9 mouse cellular contexts compared by ENCODE assay signal in the genomic region with DNA sequence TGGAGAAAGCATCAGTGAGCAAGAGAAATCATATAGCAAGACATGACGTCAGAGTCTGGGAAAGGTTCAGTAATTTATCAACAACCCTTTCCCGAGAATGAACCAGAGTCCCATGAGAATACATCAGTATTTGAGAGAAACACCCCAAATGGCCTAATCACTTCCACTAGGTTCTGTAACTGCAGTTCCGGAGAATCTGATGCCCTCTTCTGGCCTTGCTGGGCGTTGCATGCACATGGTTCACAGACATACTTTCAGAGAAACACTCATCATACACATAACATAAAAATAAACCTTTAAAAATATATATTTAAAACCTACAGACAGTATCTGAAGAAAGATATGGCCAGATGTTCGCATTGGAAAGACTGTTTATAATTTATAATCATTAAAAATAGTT. TPM values are rescaled to one million over a fixed set of nuclear protein-coding genes. Genes with fewer than 3 reads are reported as not detected.
DNase-seq lines count a peak whose midpoint lies in the region; ATAC-seq and TF ChIP-seq lines count a peak whose summit lies in the region.
"Had no signal": no experiment of that assay in that cellular context is flagged by ENCODE, and none has a peak within 500 bp of the region (broad histone marks: within the 10 kb centered on the region; RNA-seq: fewer than 3 reads in every experiment).

No protein-coding gene starts in this region.

- TF ChIP-seq CTCF in heart, postnatal 0 days (IDR thresholded peaks at IDR 0.05; ENCODE audit: low read depth) = peak; percentile 29; the same call in 1 of the 2 replicates
- peak; percentile 12; the same call in 1 of the 2 replicates for TF ChIP-seq CTCF in spleen, adult 2 months (IDR thresholded peaks at IDR 0.05; ENCODE audit: extremely low read depth, insufficient read depth, insufficient read length, insufficient replicate concordance)
- TF ChIP-seq CTCF in brain, embryonic 14.5 days (IDR thresholded peaks at IDR 0.05; ENCODE audit: borderline replicate concordance, extremely low read depth, insufficient read depth, insufficient read length) = peak; percentile 49; the same call in 1 of the 2 replicates
- peak; percentile 62 for TF ChIP-seq CTCF in stomach, postnatal 0 days (IDR thresholded peaks at IDR 0.05; ENCODE audit: low read depth)

- 0 out of 2 replicates have a peak, but pooled peaks cover 5% of the 10 kb centered on the region for H3K4me1 ChIP-seq in heart, postnatal 0 days (ENCODE audit: control insufficient read depth, insufficient read depth)
- H3K4me1 ChIP-seq in spleen, adult 2 months (ENCODE audit: control insufficient read depth, insufficient read depth, insufficient read length) = no peaks in the 10 kb centered on the region
- no peaks in the 10 kb centered on the region for H3K4me1 ChIP-seq in stomach, postnatal 0 days (replicated peaks; ENCODE audit: control insufficient read depth, insufficient read depth)
- H3K4me1 ChIP-seq in forebrain, embryonic 14.5 days (ENCODE audit: control insufficient read depth, insufficient read depth, low read length) = no peaks in the 10 kb centered on the region

- no peak for ATAC-seq in heart, postnatal 0 days (ENCODE audit: insufficient read depth, low read depth)
- no peak for ATAC-seq in stomach, postnatal 0 days (ENCODE audit: low FRiP score, low TSS enrichment)
- ATAC-seq in forebrain, embryonic 14.5 days = no peak

- WGBS in heart, postnatal 0 days = 61% methylated on average over 5 of the region's 5 CpGs
- WGBS in spleen, adult 2 months = 50% methylated on average over 5 of the region's 5 CpGs
- WGBS in stomach, postnatal 0 days = 51% methylated on average over 5 of the region's 5 CpGs
- WGBS in forebrain, embryonic 14.5 days = 61% methylated on average over 5 of the region's 5 CpGs

- peaks cover 22% of the 10 kb centered on the region for H3K27me3 ChIP-seq in heart, postnatal 0 days (ENCODE audit: control insufficient read depth, insufficient read depth, low read length)
- peaks cover 5% of the 10 kb centered on the region for H3K27me3 ChIP-seq in spleen, adult 2 months (ENCODE audit: control insufficient read depth, insufficient read depth, low read length)
- peaks cover 6% of the 10 kb centered on the region; the same call in 1 of the 2 replicates for H3K27me3 ChIP-seq in stomach, postnatal 0 days (ENCODE audit: control insufficient read depth, insufficient read depth, low read length)
- H3K27me3 ChIP-seq in forebrain, embryonic 14.5 days (replicated peaks; ENCODE audit: control insufficient read depth, insufficient read depth, low read length) = peaks cover 20% of the 10 kb centered on the region

- DNase-seq in heart, postnatal 0 days (ENCODE audit: low spot score) = no peak
- DNase-seq in heart, adult 11 months = no peak
- DNase-seq in spleen, adult 2 months (ENCODE audit: low read depth in 1 of 2, low spot score in 2 of 2) = no peak
- DNase-seq in spleen, adult 12 weeks (ENCODE audit: low spot score) = no peak
- DNase-seq in brain, embryonic 14.5 days (ENCODE audit: low read depth) = no peak
- no peak for DNase-seq in stomach, postnatal 0 days (ENCODE audit: low spot score)
- no peak for DNase-seq in forebrain, embryonic 14.5 days (ENCODE audit: low spot score)
- DNase-seq in urinary bladder, postnatal 36 days (ENCODE audit: low spot score in 2 of 2) = no peak

- H3K27ac ChIP-seq in heart, postnatal 0 days (ENCODE audit: low read depth) = no peak overlapping the region
- H3K27ac ChIP-seq in spleen, adult 2 months (ENCODE audit: insufficient read depth, low read length) = no peak overlapping the region
- no peak overlapping the region for H3K27ac ChIP-seq in stomach, postnatal 0 days (replicated peaks)
- no peak overlapping the region for H3K27ac ChIP-seq in forebrain, embryonic 14.5 days (ENCODE audit: low read depth, low read length)
- H3K27ac ChIP-seq: limb, embryonic 15.5 days had no signal

- no peaks in the 10 kb centered on the region for H3K9me3 ChIP-seq in heart, postnatal 0 days (replicated peaks; ENCODE audit: control insufficient read depth, low read length)
- H3K9me3 ChIP-seq in stomach, postnatal 0 days (ENCODE audit: control insufficient read depth, low read length) = no peaks in the 10 kb centered on the region
- H3K9me3 ChIP-seq in forebrain, embryonic 14.5 days (replicated peaks; ENCODE audit: control insufficient read depth, low read length) = no peaks in the 10 kb centered on the region
- H3K9me3 ChIP-seq: limb, embryonic 15.5 days had no signal

- H3K4me2 ChIP-seq in heart, postnatal 0 days (ENCODE audit: low read depth, low read length) = no peak overlapping the region
- no peak overlapping the region for H3K4me2 ChIP-seq in stomach, postnatal 0 days (replicated peaks; ENCODE audit: low read depth)
- no peak overlapping the region for H3K4me2 ChIP-seq in forebrain, embryonic 14.5 days (ENCODE audit: low read length)
- H3K4me2 ChIP-seq: limb, embryonic 15.5 days had no signal

- H3K9ac ChIP-seq in heart, postnatal 0 days (replicated peaks; ENCODE audit: low read depth, low read length) = no peak overlapping the region
- no peak overlapping the region for H3K9ac ChIP-seq in stomach, postnatal 0 days (ENCODE audit: low read length)
- H3K9ac ChIP-seq in forebrain, embryonic 14.5 days (ENCODE audit: low read length) = no peak overlapping the region
- H3K9ac ChIP-seq: limb, embryonic 15.5 days had no signal

- TF ChIP-seq EP300 in heart, postnatal 0 days (IDR thresholded peaks at IDR 0.05; ENCODE audit: low read depth) = no peak
- no peak for TF ChIP-seq EP300 in stomach, postnatal 0 days (optimal IDR thresholded peaks at IDR 0.05)

- TF ChIP-seq POLR2A in spleen, adult 2 months (IDR thresholded peaks at IDR 0.05; ENCODE audit: low read depth, low read length) = no peak
- no peak for TF ChIP-seq POLR2A in brain, embryonic 14.5 days (IDR thresholded peaks at IDR 0.05; ENCODE audit: borderline replicate concordance, extremely low read depth, insufficient read depth, insufficient read length, poor library complexity, severe bottlenecking)

- no peaks in the 10 kb centered on the region for H3K36me3 ChIP-seq in heart, postnatal 0 days (replicated peaks; ENCODE audit: control insufficient read depth, insufficient read depth, low read length)
- no peaks in the 10 kb centered on the region for H3K36me3 ChIP-seq in spleen, adult 2 months (ENCODE audit: control insufficient read depth, insufficient read depth, low read length)
- no peaks in the 10 kb centered on the region for H3K36me3 ChIP-seq in stomach, postnatal 0 days (ENCODE audit: control insufficient read depth, insufficient read depth, low read length)
- no peaks in the 10 kb centered on the region for H3K36me3 ChIP-seq in forebrain, embryonic 14.5 days (ENCODE audit: control insufficient read depth, insufficient read depth, low read length)
- H3K36me3 ChIP-seq: limb, embryonic 15.5 days had no signal

- H3K4me3 ChIP-seq in heart, postnatal 0 days (ENCODE audit: low read depth, low read length) = no peak overlapping the region
- no peak overlapping the region for H3K4me3 ChIP-seq in spleen, adult 2 months (ENCODE audit: extremely low read depth, insufficient read depth, insufficient read length)
- H3K4me3 ChIP-seq in stomach, postnatal 0 days (ENCODE audit: low read depth, low read length) = no peak overlapping the region
- no peak overlapping the region for H3K4me3 ChIP-seq in forebrain, embryonic 14.5 days (ENCODE audit: low read depth, low read length)
- H3K4me3 ChIP-seq: limb, embryonic 15.5 days had no signal

RNA-seq across cellular contexts. Expression of gene Rasgef1a, which starts 3.9 kb away (rescaled TPM):
- total RNA-seq in heart, postnatal 0 days (2014; rRNA removed; ENCODE audit: low replicate concordance) = 1.8 and 2.1 TPM in 2 replicates
- 0.16 and 0.18 TPM in 2 replicates for polyA plus RNA-seq in heart, postnatal 0 days (2015; fragmentation: Nextera tagmentation; extraction: Ambion mirVana)
- polyA plus RNA-seq in spleen, adult 2 months (2012; rRNA removed) = 0.49 and 0.76 TPM in 2 replicates
- 5.5 and 5.8 TPM in 2 replicates for polyA plus RNA-seq in brain, embryonic 14.5 days (2012; rRNA removed)
- 0.13 and 0.19 TPM in 2 replicates for polyA plus RNA-seq in stomach, postnatal 0 days (2015; fragmentation: Nextera tagmentation; extraction: Ambion mirVana)
- polyA plus RNA-seq in forebrain, embryonic 14.5 days (2014; fragmentation: Nextera tagmentation; extraction: Ambion mirVana) = 1.4 and 1.5 TPM in 2 replicates

Comparison
In these comparisons a context has a peak if more than half of its experiments do, and no peak if none do; other contexts are left out.
1. CTCF ChIP-seq: peak in every context shown above with its lines; median percentile 62 in stomach, postnatal 0 days; 49 in brain, embryonic 14.5 days; 29 in heart, postnatal 0 days; 12 in spleen, adult 2 months.